Mouse (Mus musculus) testis, adult 2 months (tissue): ENCODE results near the gene Hoxb9.

ENCODE experiments used
- CTCF ChIP-seq: fragments of 200-500 bp; IDR thresholded peaks from 2 replicates; pipeline ENCODE4 v1.5.1; 2012; ENCODE audit warnings: low read depth, mild to moderate bottlenecking, inconsistent platforms, low read length, moderate library complexity; ENCODE audit not compliant: control insufficient read depth, insufficient read depth, insufficient replicate concordance
- POLR2A ChIP-seq: fragments of 200-500 bp; IDR thresholded peaks from 2 replicates; pipeline ENCODE4 v1.6.1; 2012; ENCODE audit warnings: low read depth, mild to moderate bottlenecking, inconsistent platforms, low read length, moderate library complexity; ENCODE audit not compliant: control insufficient read depth

- TF ChIP-seq CTCF (no peak), POLR2A (no peak)
Measured at GRCm38 (mm10) chr11:96290705-96291355, 19.6 kb downstream of the Hoxb9 start.
